Mouse (Mus musculus): ENCODE data around the gene Aak1. TPM values are rescaled to one million over a fixed set of nuclear protein-coding genes. Genes with fewer than 3 reads are reported as not detected.

Gene Aak1
- total RNA-seq (2014; rRNA removed) = 77.8 and 80.8 TPM in 2 replicates
- polyA plus RNA-seq (2015; fragmentation: Nextera tagmentation; extraction: Ambion mirVana) = 27.0 and 32.6 TPM in 2 replicates

- Histone ChIP-seq H3K4me2 (ENCODE audit: low read depth, low read length) (peak within 1 kb of the TSS; percentile 85), H3K9ac (replicated peaks; ENCODE audit: low read length) (peak within 1 kb of the TSS; percentile 61), H3K27ac (peak within 1 kb of the TSS; percentile 92), H3K4me3 (ENCODE audit: low read length) (peak within 1 kb of the TSS; percentile 56), H3K4me1 (ENCODE audit: insufficient read depth, low read length) (peaks cover 23% of the 10 kb centered on the region), H3K9me3 (ENCODE audit: low read length) (no peaks in the 10 kb centered on the region), H3K36me3 (ENCODE audit: insufficient read depth, low read length) (no peaks in the 10 kb centered on the region), H3K27me3 (ENCODE audit: insufficient read depth, low read length) (no peaks in the 10 kb centered on the region)
- peak; percentile 95 for DNase-seq (ENCODE audit: low spot score)
- peak; percentile 96 for ATAC-seq
- under 1% methylated on average over 52 of the region's 60 CpGs for whole genome bisulfite sequencing
- TF ChIP-seq CTCF (IDR thresholded peaks at IDR 0.05; ENCODE audit: low read depth) = no peak
Observed at GRCm38 (mm10) chr6:86848915-86849644, at the start of gene Aak1. Gene Aak1 (plus strand): TSS chr6:86849517.

- no peak for ATAC-seq
- 84% methylated on average over 3 of the region's 3 CpGs for WGBS
- Histone ChIP-seq H3K27ac (no peak overlapping the region), H3K4me1 (ENCODE audit: insufficient read depth, low read length) (no peaks in the 10 kb centered on the region), H3K9ac (replicated peaks; ENCODE audit: low read length) (no peak overlapping the region), H3K4me3 (ENCODE audit: low read length) (no peak overlapping the region), H3K27me3 (ENCODE audit: insufficient read depth, low read length) (no peaks in the 10 kb centered on the region), H3K4me2 (ENCODE audit: low read depth, low read length) (no peak overlapping the region), H3K9me3 (ENCODE audit: low read length) (no peaks in the 10 kb centered on the region), H3K36me3 (ENCODE audit: insufficient read depth, low read length) (no peaks in the 10 kb centered on the region)
- TF ChIP-seq CTCF (IDR thresholded peaks at IDR 0.05; ENCODE audit: low read depth) = no peak
- no peak for DNase-seq (ENCODE audit: low spot score)
Observed at GRCm38 (mm10) chr6:86800467-86800866, 48.9 kb upstream of the Aak1 start.

- Histone ChIP-seq H3K9ac (replicated peaks; ENCODE audit: low read length) (no peak overlapping the region), H3K36me3 (ENCODE audit: insufficient read depth, low read length) (no peaks in the 10 kb centered on the region), H3K4me1 (ENCODE audit: insufficient read depth, low read length) (no peaks in the 10 kb centered on the region), H3K27ac (no peak overlapping the region), H3K4me2 (ENCODE audit: low read depth, low read length) (no peak overlapping the region), H3K4me3 (ENCODE audit: low read length) (no peak overlapping the region), H3K9me3 (ENCODE audit: low read length) (no peaks in the 10 kb centered on the region), H3K27me3 (ENCODE audit: insufficient read depth, low read length) (no peaks in the 10 kb centered on the region)
- no peak for ATAC-seq
- no peak for TF ChIP-seq CTCF (IDR thresholded peaks at IDR 0.05; ENCODE audit: low read depth)
- 47% methylated on average over 11 of the region's 11 CpGs for WGBS
- no peak for DNase-seq (ENCODE audit: low spot score)
Observed at GRCm38 (mm10) chr6:86801431-86801830, 47.9 kb upstream of the Aak1 start.

- 79% methylated on average over 3 of the region's 3 CpGs for WGBS
- TF ChIP-seq CTCF (IDR thresholded peaks at IDR 0.05; ENCODE audit: low read depth) = no peak
- no peak for ATAC-seq
Observed at GRCm38 (mm10) chr6:86804646-86805045, 44.7 kb upstream of the Aak1 start.

GRCm38 (mm10) chr6:86806455-86807086 lies 42.7 kb upstream of the Aak1 start:
- 0% methylated on average over 5 of the region's 5 CpGs for whole genome bisulfite sequencing
- peak; percentile 75 for ATAC-seq
- H3K9ac ChIP-seq (replicated peaks; ENCODE audit: low read length) = no peak overlapping the region
- no peak overlapping the region for H3K4me2 ChIP-seq (ENCODE audit: low read depth, low read length)
- H3K27me3 ChIP-seq (ENCODE audit: insufficient read depth, low read length) = no peaks in the 10 kb centered on the region
- peak; percentile 77 for DNase-seq (ENCODE audit: low spot score)
- no peaks in the 10 kb centered on the region for H3K4me1 ChIP-seq (ENCODE audit: insufficient read depth, low read length)
- no peak overlapping the region for H3K4me3 ChIP-seq (ENCODE audit: low read length)
- peak; percentile 96 for TF ChIP-seq CTCF (IDR thresholded peaks at IDR 0.05; ENCODE audit: low read depth)
- no peaks in the 10 kb centered on the region for H3K9me3 ChIP-seq (ENCODE audit: low read length)
- H3K36me3 ChIP-seq (ENCODE audit: insufficient read depth, low read length) = no peaks in the 10 kb centered on the region
- H3K27ac ChIP-seq = no peak overlapping the region

More at GRCm38 (mm10) chr6:86804646-86805045, 44.7 kb upstream of the Aak1 start:
- Histone ChIP-seq H3K9ac (replicated peaks; ENCODE audit: low read length) (no peak overlapping the region), H3K4me2 (ENCODE audit: low read depth, low read length) (no peak overlapping the region), H3K4me1 (ENCODE audit: insufficient read depth, low read length) (no peaks in the 10 kb centered on the region), H3K4me3 (ENCODE audit: low read length) (no peak overlapping the region), H3K27ac (no peak overlapping the region), H3K36me3 (ENCODE audit: insufficient read depth, low read length) (no peaks in the 10 kb centered on the region), H3K9me3 (ENCODE audit: low read length) (no peaks in the 10 kb centered on the region), H3K27me3 (ENCODE audit: insufficient read depth, low read length) (no peaks in the 10 kb centered on the region)
- DNase-seq (ENCODE audit: low spot score) = no peak

GRCm38 (mm10) chr6:86812919-86813318 lies 36.4 kb upstream of the Aak1 start:
- no peak for ATAC-seq
- 67% methylated on average over 4 of the region's 4 CpGs for WGBS
- no peak overlapping the region for H3K4me2 ChIP-seq (ENCODE audit: low read depth, low read length)

More at GRCm38 (mm10) chr6:86812919-86813318, 36.4 kb upstream of the Aak1 start:
- Histone ChIP-seq H3K4me3 (ENCODE audit: low read length) (no peak overlapping the region), H3K27me3 (ENCODE audit: insufficient read depth, low read length) (no peaks in the 10 kb centered on the region), H3K9me3 (ENCODE audit: low read length) (no peaks in the 10 kb centered on the region), H3K27ac (no peak overlapping the region), H3K4me1 (ENCODE audit: insufficient read depth, low read length) (0 out of 2 replicates have a peak, but pooled peaks cover 2% of the 10 kb centered on the region), H3K9ac (replicated peaks; ENCODE audit: low read length) (no peak overlapping the region), H3K36me3 (ENCODE audit: insufficient read depth, low read length) (no peaks in the 10 kb centered on the region)
- TF ChIP-seq CTCF (IDR thresholded peaks at IDR 0.05; ENCODE audit: low read depth) = no peak
- no peak for DNase-seq (ENCODE audit: low spot score)
